Comparison of ENCODE assay signal across 10 mouse cellular contexts in genomic region chr3:83002191-83002590, GRCm38 (mm10). TPM values are rescaled to one million over a fixed set of nuclear protein-coding genes. Genes with fewer than 3 reads are reported as not detected.
A peak's percentile ranks its signal among the peaks of the same experiment; 100 is the strongest.
DNase-seq lines count a peak whose midpoint lies in the region; ATAC-seq and TF ChIP-seq lines count a peak whose summit lies in the region.
"Had no signal": no experiment of that assay in that cellular context is flagged by ENCODE, and none has a peak within 500 bp of the region (broad histone marks: within the 10 kb centered on the region; RNA-seq: fewer than 3 reads in every experiment).

No protein-coding gene starts in this region.

- no peaks in the 10 kb centered on the region for H3K36me3 ChIP-seq in lung, embryonic 14.5 days (ENCODE audit: insufficient read depth)

- peak; percentile 82 for TF ChIP-seq CTCF in lung, embryonic 14.5 days (IDR thresholded peaks at IDR 0.05; ENCODE audit: low read depth)

- H3K27me3 ChIP-seq in lung, embryonic 14.5 days (ENCODE audit: insufficient read depth, low read length), result no peaks in the 10 kb centered on the region

- peak; percentile 79 for ATAC-seq in frontal cortex, adult (ENCODE audit: low TSS enrichment)
- no peak for ATAC-seq in lung, embryonic 14.5 days (ENCODE audit: insufficient read depth)

- no peak overlapping the region for H3K4me3 ChIP-seq in lung, embryonic 14.5 days (ENCODE audit: low read depth, low read length)

- DNase-seq in frontal cortex, postnatal 14 days (ENCODE audit: low spot score in 2 of 2), result no peak
- peak; percentile 29 for DNase-seq in right cerebral cortex, adult 18-20 months
- DNase-seq in right cerebral cortex, postnatal 36 days (ENCODE audit: low spot score in 2 of 2), result no peak
- peak; percentile 34 for DNase-seq in c-Kit-positive CD71-negative TER-119-negative erythroid progenitor cells, embryonic 14.5 days (ENCODE audit: low read depth)
- DNase-seq in heart, postnatal 36 days, result peak; percentile 16 to 22
- DNase-seq in lung, embryonic 14.5 days, result peak; percentile 70
- DNase-seq in thymus, postnatal 14 days, result peak; percentile 25

- H3K4me1 ChIP-seq in lung, embryonic 14.5 days (ENCODE audit: insufficient read depth), result no peaks in the 10 kb centered on the region

- no peak overlapping the region for H3K9ac ChIP-seq in lung, embryonic 14.5 days

- 5% methylated on average over 2 of the region's 2 CpGs for WGBS in lung, embryonic 14.5 days

- H3K9me3 ChIP-seq in lung, embryonic 14.5 days (ENCODE audit: low read depth, low read length), result no peaks in the 10 kb centered on the region

- H3K27ac ChIP-seq in lung, embryonic 14.5 days (ENCODE audit: low read depth), result no peak overlapping the region

- no peak overlapping the region for H3K4me2 ChIP-seq in lung, embryonic 14.5 days

- intact Hi-C loops in heart, postnatal 36 days (cut with DNase I), result loop anchor here (2.0 kb wide), 1 partner anchor 79 kb away; no protein-coding TSS in a partner anchor

RNA-seq across cellular contexts. Expression of gene Fgg, which starts 5.3 kb away (rescaled TPM):
- not detected for total RNA-seq in heart, postnatal 36 days (2021)
- not detected in 2 replicates for polyA plus RNA-seq in lung, embryonic 14.5 days (2014; fragmentation: Nextera tagmentation; extraction: Ambion mirVana)
- total RNA-seq: layer of hippocampus, postnatal 36 days had no signal
- polyA plus RNA-seq: small intestine, adult 2 months had no signal

RNA-seq across cellular contexts. Expression of gene Fga, which starts 23.7 kb away (rescaled TPM):
- total RNA-seq in heart, postnatal 36 days (2021), result not detected
- 0.11 and 0.20 TPM in 2 replicates for polyA plus RNA-seq in lung, embryonic 14.5 days (2014; fragmentation: Nextera tagmentation; extraction: Ambion mirVana)
- total RNA-seq: layer of hippocampus, postnatal 36 days had no signal
- polyA plus RNA-seq: small intestine, adult 2 months had no signal

RNA-seq across cellular contexts. Expression of gene Fgb, which starts 47.5 kb away (rescaled TPM):
- total RNA-seq in heart, postnatal 36 days (2021), result not detected
- polyA plus RNA-seq in lung, embryonic 14.5 days (2014; fragmentation: Nextera tagmentation; extraction: Ambion mirVana), result 0.09 TPM in 2 replicates
- total RNA-seq: layer of hippocampus, postnatal 36 days had no signal
- polyA plus RNA-seq: small intestine, adult 2 months had no signal

RNA-seq across cellular contexts. Expression of gene Plrg1, which starts 53.1 kb away (rescaled TPM):
- total RNA-seq in heart, postnatal 36 days (2021), result 10 to 100 TPM; 27.7 to 28.4 TPM
- 114 and 115 TPM in 2 replicates for polyA plus RNA-seq in lung, embryonic 14.5 days (2014; fragmentation: Nextera tagmentation; extraction: Ambion mirVana)

Comparison
In these comparisons a context has a peak if more than half of its experiments do, and no peak if none do; other contexts are left out.
1. DNase-seq: peak in right cerebral cortex, adult 18-20 months (single experiment), c-Kit-positive CD71-negative TER-119-negative erythroid progenitor cells, embryonic 14.5 days (single experiment), heart, postnatal 36 days (2 of 2), lung, embryonic 14.5 days (single experiment) and thymus, postnatal 14 days (single experiment); none in frontal cortex, postnatal 14 days (0 of 2) and right cerebral cortex, postnatal 36 days (0 of 2).